Mouse (Mus musculus): Measurements from ENCODE around the gene Ptpn6.
A peak's percentile ranks its signal among the peaks of the same experiment; 100 is the strongest.

The Ptpn6 gene

DNA sequence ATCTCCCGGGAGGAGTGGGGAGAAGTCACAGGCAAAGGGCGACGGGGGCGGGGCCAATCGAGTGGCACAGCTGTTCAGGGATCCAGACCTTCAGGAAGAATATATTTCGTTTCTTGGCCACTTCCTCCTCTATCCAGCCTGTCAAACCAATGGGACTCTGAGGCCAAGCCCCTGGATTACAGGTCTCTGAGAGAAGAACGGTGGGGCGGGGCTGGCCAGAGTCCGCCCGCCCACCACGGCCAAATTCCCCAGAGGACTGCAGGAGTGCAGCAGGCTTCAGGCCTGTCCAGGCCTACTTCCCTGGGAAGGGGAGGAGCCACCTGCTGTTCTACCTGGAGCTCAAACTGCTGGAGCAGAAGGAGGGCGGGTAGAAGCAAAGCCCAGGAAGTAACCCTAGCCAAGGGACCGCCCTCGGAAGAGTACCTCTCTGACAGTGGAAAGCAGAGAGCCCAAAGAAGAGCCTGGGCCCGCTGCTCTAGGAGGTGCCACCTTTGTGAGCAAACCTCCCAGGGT is at the start of gene Ptpn6:
TSS of gene Ptpn6 (minus strand) at position 204 of the 513 bp plus-strand sequence.
- peak; percentile 96 for DNase-seq (ENCODE audit: low read depth, low spot score)

DNA sequence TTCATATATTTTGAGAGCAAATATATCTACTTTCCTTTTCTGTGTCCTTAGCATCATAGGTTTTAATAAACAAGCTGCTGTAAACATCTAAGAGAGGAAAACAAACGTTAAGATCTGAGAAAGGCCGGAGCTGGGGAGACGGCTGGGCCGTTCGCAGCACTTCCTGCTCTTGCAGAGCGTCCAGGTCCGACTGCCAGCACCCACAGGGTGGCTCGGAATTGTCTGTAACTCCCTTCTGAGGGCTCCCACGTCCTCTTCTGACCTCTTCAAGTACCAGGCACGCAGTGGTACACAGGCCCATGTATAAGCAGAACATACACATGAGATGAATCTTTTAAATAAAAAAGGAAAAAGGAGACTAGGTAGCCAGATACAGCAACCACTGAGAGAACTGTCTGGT is 49.2 kb upstream of the Ptpn6 start:
- no peak for DNase-seq (ENCODE audit: low read depth, low spot score)

- DNase-seq (ENCODE audit: low read depth, low spot score) = no peak
Observed at GRCm38 (mm10) chr6:124786756-124787420, 48.4 kb upstream of the Ptpn6 start.

DNA sequence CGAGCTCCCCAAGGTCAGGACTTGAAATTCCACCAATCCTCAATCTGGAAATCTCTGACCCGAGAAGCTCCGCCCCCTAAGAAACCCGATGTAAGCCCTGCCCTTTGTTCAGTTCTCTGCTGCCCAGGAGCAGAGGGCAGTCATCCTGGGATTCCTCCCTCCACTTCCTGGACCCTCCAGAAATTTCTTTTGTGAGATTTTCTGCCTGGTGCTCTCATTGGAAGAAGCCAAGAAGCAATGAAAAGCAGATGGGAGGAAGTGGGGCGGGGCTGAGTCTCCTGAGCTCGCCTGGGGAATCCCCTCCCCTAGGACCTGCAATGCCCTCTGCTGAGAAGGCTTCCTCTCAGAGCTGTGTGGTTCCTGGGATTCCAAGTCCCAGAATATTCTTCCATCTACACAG is 43.9 kb upstream of the Ptpn6 start:
- peak; percentile 97 for DNase-seq (ENCODE audit: low read depth, low spot score)

DNA sequence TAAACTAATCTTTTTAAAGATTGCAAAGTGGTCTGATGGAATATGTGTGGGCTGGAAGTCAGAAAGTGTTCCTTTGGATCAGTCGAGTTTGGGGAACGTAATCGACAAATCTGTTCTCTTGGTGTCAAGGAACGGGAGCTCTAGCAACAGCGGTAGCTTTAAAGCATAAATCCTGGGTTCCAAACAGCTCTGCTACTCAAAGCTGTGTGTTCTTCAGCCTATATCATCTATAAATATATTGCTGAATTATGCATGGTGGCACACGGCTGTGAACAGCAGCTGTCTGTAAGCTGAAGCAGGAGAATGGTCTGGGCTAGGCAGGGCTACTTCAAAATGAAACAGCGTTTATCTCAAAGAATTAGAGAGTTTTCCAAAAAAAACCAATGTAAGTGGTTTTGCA is 42.4 kb upstream of the Ptpn6 start:
- no peak for DNase-seq (ENCODE audit: low read depth, low spot score)

DNA sequence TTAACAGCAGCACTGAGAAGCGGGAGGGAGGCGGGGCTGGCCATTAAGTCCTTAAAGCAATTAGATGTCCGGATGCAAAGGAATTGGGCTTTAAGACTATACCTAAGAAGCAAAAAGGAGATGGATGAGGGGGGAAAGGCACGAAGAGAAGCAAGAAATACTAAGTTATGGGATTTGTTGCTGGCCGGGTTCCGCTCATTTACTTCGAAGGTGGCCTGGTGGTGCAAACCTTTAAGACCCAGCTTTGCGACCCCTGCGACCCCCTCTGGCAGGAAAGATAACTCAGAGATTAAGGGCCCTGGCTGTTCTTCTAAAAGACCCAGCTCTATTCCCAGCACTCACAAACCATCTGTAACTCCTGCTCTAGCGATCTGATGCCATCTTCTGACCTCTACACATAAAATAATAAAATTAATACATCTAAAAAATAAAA is 41.5 kb upstream of the Ptpn6 start:
- no peak for DNase-seq (ENCODE audit: low read depth, low spot score)

DNA sequence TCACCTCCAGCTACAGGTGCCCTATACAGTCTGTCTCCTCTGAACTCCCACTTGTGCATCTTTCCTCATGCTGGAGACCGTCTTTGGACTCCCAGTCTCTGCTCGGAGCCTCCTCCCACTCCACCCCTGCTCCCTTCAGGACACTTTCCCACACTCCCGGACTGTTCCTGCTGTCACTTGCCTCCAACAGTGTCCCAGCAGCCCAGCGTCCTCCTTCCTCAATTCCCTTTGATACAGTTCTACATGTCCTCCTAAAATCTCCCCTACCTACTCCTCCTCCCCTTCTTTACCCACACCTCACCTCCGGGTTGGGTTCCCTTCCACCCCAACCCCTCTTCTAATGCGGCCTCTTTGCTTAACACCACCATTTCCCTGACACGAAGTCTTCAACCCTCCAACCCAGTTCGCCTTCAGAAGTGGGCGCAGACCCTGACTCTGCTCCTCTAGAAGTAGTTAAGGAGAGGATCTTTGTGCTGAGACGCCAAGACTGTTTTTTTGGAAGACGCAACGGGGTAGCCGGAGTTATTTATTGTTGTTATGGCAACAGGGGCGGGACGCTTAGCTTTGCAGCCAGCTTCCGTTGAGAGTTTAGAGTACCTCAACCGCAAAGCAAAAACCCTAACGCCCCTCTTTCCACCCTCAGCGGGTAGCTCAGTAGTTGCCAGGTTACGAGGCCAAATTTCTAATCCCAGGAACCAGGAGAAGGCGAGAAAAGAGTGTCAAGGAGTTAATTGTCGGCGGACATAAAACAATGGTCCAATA is 40.9 kb upstream of the Ptpn6 start, which contains the start of gene Lrrc23:
TSS of gene Lrrc23 (minus strand) at position 506 of the 762 bp plus-strand sequence.
- DNase-seq (ENCODE audit: low read depth, low spot score) = peak; percentile 94

- DNase-seq (ENCODE audit: low read depth, low spot score) = no peak
Observed at GRCm38 (mm10) chr6:124770511-124770910, 32.0 kb upstream of the Ptpn6 start.

DNA sequence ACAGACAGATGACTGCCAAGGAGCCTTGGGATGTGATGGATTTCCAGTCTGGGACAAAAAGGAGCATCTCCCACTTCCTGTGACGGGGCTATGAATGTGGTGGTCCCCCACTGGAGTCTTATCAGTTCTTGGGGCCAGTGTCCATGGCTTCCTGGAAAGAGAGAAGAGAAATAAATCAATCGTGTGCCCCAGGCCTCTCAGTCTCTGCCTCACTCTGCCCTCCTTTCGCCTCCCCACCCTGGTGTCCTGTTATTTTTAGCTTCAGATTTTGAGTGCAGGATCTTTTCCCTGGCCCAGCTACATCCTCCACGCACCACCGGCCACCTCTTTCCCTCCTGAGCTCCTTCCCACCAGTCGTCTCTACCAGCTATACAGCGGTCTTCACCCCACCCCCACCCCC is 31.5 kb upstream of the Ptpn6 start:
- no peak for DNase-seq (ENCODE audit: low read depth, low spot score)

- peak; percentile 48 for DNase-seq (ENCODE audit: low read depth, low spot score)
Observed at GRCm38 (mm10) chr6:124769101-124769765, 30.7 kb upstream of the Ptpn6 start, which contains the start of gene Eno2. Eno2 (minus strand) TSS chr6:124769673.

DNA sequence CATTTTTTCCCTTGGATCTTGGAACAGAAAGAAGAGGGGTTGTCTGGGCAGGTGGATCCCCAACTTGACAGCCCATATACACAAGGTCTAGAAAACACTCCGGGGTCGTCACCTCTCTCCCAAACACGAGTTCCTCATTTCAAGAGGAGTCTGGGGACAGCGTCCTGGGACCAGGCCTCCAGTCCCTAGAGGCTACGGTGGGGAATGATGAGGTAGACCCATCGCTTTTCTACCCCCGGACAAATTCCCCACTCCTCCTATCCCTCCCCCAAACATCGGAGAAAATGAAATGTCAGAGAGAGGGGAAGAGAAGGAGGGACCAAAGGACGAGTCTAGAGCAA is 30.2 kb upstream of the Ptpn6 start:
- no peak for DNase-seq (ENCODE audit: low read depth, low spot score)

DNA sequence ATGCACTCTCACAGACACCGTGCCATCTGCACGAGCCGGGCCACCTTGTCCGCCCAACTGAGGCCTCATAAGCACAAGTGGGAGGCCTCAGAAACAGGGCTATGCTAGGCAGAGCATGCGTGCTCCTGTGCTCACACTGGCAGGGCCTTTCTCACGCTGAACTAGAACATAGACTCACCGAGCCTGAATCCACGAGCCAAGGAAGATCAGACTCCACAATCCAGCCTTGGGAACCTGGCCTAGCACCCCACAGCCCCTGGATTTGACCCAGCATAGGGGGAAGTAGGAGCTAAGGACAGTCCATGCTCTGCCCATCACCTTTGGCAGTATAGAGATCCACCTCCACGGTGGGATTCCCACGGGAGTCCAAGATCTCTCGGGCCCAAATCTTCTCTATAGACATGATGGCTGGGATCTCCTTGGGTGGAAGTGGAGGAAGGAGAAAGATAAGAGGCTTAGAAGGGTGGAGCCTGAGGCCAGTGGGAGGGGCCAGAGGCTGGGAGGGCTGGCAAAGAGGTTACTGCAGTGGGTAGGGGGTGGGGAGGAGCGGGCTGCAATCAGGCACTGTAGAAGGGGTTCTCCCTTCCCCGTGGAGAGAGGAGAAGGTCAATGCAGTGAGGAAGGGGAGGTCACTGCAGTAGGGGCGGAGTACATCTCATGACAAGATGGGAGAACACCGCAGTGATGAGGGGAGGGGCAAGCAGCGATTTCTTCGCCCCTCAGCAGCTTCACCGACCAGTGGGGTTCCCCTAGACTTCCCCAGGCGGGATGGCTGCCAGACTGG is 29.6 kb upstream of the Ptpn6 start:
- peak; percentile 84 for DNase-seq (ENCODE audit: low read depth, low spot score)

DNA sequence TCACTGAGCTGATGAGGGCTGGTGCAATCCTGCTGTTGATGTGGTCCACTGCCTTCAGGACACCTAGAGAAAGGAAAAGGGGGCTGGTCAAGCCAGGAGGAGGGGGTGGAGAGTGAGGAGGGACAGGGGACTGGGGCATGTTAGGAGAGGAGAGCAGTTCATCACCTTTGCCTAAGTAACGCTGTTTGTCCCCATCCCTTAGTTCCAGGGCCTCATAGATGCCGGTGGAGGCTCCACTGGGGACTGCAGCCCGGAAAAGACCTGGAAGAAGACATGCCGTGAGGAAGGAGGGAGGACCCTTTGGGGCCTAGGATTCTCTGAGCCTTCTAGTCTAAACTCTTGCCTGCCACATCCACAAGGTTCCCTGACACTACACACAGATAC is 29.0 kb upstream of the Ptpn6 start:
- DNase-seq (ENCODE audit: low read depth, low spot score) = no peak

- no peak for DNase-seq (ENCODE audit: low read depth, low spot score)
Observed at GRCm38 (mm10) chr6:124765951-124766350, 27.4 kb upstream of the Ptpn6 start.

DNA sequence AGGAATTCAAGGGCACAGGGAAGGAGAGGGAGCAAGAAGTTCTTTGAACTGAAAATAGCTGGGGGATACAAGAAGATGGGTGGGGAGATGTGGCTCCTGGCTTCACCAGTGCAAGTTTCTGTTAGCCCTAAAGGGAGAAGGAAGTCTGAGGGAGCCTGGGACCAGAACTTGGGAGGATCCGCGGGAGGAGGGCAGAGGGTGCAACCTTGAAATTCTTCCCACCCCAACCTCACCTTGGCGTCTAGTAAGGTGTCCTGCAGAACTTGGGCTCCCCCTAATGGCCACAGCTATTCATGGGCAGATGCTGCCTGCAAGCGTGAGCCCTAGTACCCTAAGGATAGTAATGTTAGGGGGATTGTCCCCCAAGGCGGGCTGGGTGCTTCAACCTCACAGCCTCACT is 20.7 kb upstream of the Ptpn6 start:
- peak; percentile 94 for DNase-seq (ENCODE audit: low read depth, low spot score)

DNA sequence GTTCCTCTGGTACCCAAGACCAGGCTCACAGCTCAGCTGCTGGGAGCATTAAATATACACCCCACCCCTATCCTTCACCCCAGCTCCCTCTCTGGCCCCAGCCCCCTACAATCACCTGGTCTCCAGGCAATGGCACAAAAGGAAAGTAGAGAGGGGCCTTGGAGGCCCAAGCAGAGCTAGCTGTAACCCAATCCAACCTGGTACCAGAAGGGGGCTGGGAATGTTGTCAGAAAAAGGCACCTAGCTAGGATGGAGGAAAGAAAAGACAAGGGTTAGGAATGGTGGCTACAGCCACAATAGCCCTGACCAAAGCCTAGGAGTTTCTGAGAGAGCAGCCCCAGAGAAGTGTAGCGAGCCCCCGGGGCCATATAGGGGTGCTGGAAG is 20.3 kb upstream of the Ptpn6 start:
- DNase-seq (ENCODE audit: low read depth, low spot score) = no peak

GRCm38 (mm10) chr6:124757909-124758848 is 19.7 kb upstream of the Ptpn6 start:
- no peak for DNase-seq (ENCODE audit: low read depth, low spot score)

DNA sequence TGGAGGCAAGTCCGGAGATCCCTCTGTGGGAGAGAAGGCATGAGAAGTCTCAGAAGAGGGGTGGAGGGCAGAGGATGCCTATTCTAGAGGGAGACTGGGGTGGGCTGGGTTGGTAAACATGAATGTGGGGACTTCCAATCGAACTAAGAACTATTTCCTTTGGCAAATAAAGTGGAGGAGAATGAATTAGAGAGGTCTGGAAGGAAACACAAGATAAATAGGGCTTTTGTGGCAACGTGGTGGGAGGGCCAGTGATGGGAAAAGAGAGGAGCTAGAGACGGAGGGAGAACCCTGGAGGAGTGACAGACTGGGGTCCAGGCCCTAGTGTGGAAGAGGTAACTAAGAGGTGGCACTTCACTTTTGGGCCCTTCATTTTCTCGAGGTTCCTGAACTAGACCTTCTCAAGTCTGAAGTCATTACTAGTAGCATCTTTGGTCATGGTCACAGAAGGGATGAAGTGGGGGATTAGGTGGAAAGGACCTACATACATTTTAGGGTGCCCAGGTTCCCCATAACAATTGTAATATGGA is 18.9 kb upstream of the Ptpn6 start:
- no peak for DNase-seq (ENCODE audit: low read depth, low spot score)

DNA sequence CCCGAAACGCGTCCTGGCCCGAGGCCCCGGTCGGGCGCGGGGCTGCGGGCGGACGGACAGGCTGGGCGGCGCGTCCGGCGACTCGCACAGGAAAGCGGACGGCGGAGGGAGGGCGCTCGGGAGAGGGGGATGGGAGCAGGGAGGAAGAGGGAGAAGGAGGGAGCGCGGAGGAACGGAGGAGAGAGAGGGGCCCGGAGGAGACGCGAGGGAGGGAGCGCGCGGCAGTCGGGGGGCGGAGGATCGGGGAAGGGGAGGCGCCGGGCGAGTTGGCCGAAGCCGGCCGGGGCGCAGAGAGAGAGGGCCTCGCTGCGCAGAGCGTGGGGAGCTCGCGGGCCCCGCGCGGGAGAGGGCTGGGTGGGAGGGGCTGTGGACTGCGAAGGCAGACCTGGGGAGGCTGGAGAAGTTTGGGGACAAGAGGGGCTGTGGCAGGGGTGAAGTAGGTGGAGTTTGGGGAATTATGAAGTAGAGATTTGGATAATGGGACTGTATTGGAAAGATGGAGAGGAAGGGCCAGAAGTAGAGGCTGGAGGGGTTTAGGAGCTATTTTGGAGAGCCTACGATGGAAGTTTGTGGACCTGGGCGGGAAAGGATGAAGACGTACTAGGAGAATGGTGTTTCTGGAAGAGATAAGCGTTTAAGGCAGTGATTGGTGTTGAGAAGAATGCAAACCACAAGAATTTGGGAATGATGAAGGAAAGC is 18.3 kb upstream of the Ptpn6 start:
- DNase-seq (ENCODE audit: low read depth, low spot score) = peak; percentile 78

All from R1 (cell line).